Mouse (Mus musculus) limb, embryonic 15.5 days (tissue): ENCODE measurements around the gene Jdp2. TPM values are rescaled to one million over a fixed set of nuclear protein-coding genes. Genes with fewer than 3 reads are reported as not detected.

Experiments
- polyA plus RNA-seq: library from polyadenylated mRNA; unstranded; fragments of >200 nt; fragmentation: Nextera tagmentation; extraction: Ambion mirVana; gene quantifications from 2 replicates; pipeline ENCODE4 v1.2.1, GENCODE M21; 2015

Gene Jdp2
- polyA plus RNA-seq, 1 experiment from 2014 or later: 1.5 TPM

Other genes with a start within 250 kb of the Jdp2 start
- 361 and 367 TPM in 2 replicates for gene Tmed10, start 224.2 kb upstream of the Jdp2 start, polyA plus RNA-seq
- 38.8 and 48.3 TPM in 2 replicates for gene Fos, start 125.1 kb upstream of the Jdp2 start, polyA plus RNA-seq
- 4.1 and 5.9 TPM in 2 replicates for gene Batf, start 87.6 kb downstream of the Jdp2 start, polyA plus RNA-seq
- 3.2 and 3.8 TPM in 2 replicates for gene Flvcr2, start 147.5 kb downstream of the Jdp2 start, polyA plus RNA-seq
- 125 and 127 TPM in 2 replicates for gene Erg28, start 225.5 kb downstream of the Jdp2 start, polyA plus RNA-seq
- 12.9 and 13.0 TPM in 2 replicates for gene Ttll5, start 225.6 kb downstream of the Jdp2 start, polyA plus RNA-seq